Mouse (Mus musculus): ENCODE data around the gene Krt25. TPM values are rescaled to one million over a fixed set of nuclear protein-coding genes. Genes with fewer than 3 reads are reported as not detected.

The Krt25 gene
- polyA plus RNA-seq (2015; fragmentation: Nextera tagmentation; extraction: Ambion mirVana) = not detected in 2 replicates

DNA sequence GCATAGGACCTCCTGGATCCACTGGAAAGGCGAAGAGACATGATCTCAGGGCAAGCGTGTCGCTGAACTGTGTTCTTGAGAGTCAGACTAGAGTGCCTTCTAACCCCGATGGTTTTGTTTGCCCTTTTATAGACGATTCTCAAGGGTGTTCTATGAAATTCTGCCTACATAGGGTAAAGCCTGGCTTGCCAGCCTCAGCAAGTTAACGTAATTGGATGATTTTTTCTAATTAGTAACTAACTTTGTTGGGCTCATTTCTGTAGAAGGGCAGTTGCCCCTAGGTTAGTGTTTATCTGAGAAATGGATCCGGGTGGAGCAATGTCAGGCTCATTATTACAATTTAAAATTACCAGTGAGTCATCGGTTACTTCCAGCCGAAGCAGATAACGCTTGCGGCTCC lies at the start of gene Krt25:
Krt25 (minus strand) TSS at position 101 of the 400 bp plus-strand sequence.
- Histone ChIP-seq H3K9ac (replicated peaks; ENCODE audit: low read length) (no peak within 1 kb of the TSS), H3K36me3 (ENCODE audit: insufficient read depth, low read length) (no peaks in the 10 kb centered on the region), H3K4me3 (ENCODE audit: low read length) (no peak within 1 kb of the TSS), H3K4me2 (replicated peaks; ENCODE audit: low read depth, low read length) (no peak within 1 kb of the TSS), H3K9me3 (ENCODE audit: low read length) (no peaks in the 10 kb centered on the region), H3K27ac (ENCODE audit: low read length) (no peak within 1 kb of the TSS), H3K27me3 (ENCODE audit: insufficient read depth, low read length) (no peaks in the 10 kb centered on the region), H3K4me1 (ENCODE audit: insufficient read depth, low read length) (no peaks in the 10 kb centered on the region)
- ATAC-seq (ENCODE audit: low FRiP score, low TSS enrichment) = no peak
- WGBS = 92% methylated on average over 11 of the region's 11 CpGs

DNA sequence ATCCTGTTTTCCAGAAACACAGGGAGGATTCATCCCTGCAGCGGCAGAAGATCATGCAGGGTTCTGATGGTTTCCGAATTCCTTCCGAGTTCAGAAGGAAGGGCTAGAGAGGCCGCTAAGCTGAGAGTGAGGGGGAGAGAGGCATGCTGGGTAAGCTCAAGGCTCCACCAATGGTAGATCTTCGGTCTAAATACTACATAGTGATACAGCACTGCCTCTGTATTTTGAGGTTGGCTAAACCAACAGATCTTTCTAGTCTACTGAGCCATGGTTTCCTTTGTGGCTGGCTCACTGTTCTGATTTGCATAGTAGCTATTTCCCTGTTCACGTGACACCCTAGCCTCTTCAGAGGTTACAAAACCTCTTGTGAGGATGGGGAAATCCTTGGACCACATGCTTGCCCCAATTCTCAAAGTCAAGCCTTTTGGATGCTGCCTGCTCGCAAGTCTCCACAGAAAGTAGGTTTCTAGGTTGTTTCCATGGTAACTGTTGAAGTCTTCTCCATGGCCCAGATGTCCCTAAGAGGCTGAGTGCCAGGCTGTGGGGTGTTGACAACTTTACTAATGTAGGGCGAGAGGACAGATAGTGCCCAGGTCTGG lies 47.2 kb upstream of the Krt25 start:
- no peaks in the 10 kb centered on the region for H3K4me1 ChIP-seq (ENCODE audit: insufficient read depth, low read length)
- WGBS = 89% methylated on average over 8 of the region's 8 CpGs
- no peak overlapping the region for H3K4me3 ChIP-seq (ENCODE audit: low read length)
- H3K27me3 ChIP-seq (ENCODE audit: insufficient read depth, low read length) = no peaks in the 10 kb centered on the region
- no peak for ATAC-seq (ENCODE audit: low FRiP score, low TSS enrichment)
- H3K4me2 ChIP-seq (replicated peaks; ENCODE audit: low read depth, low read length) = no peak overlapping the region
- no peaks in the 10 kb centered on the region for H3K9me3 ChIP-seq (ENCODE audit: low read length)
- H3K27ac ChIP-seq (ENCODE audit: low read length) = no peak overlapping the region
- no peaks in the 10 kb centered on the region for H3K36me3 ChIP-seq (ENCODE audit: insufficient read depth, low read length)
- no peak overlapping the region for H3K9ac ChIP-seq (replicated peaks; ENCODE audit: low read length)

DNA sequence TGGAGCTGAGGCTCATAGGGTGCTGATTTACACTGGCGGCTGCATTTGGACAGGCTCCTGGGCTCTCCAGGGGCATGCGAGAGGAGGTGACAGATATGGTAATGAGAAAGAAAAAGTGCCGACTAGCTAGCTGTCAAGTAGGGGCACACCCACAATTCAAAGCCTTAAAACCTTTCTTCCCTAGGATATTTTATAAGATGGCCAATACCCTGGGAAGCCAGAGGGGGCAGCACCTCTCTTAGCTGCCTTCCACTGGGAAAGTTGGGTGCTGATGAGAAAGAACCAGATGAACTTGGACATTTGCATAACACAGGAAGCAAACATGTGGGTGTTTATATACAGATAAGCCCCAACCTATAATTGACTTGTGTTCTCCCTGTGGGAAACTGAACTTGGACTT lies 46.5 kb upstream of the Krt25 start:
- H3K9me3 ChIP-seq (ENCODE audit: low read length) = no peaks in the 10 kb centered on the region
- H3K4me2 ChIP-seq (replicated peaks; ENCODE audit: low read depth, low read length) = no peak overlapping the region
- no peak for ATAC-seq (ENCODE audit: low FRiP score, low TSS enrichment)
- H3K27me3 ChIP-seq (ENCODE audit: insufficient read depth, low read length) = no peaks in the 10 kb centered on the region
- H3K27ac ChIP-seq (ENCODE audit: low read length) = no peak overlapping the region
- H3K36me3 ChIP-seq (ENCODE audit: insufficient read depth, low read length) = no peaks in the 10 kb centered on the region
- no peaks in the 10 kb centered on the region for H3K4me1 ChIP-seq (ENCODE audit: insufficient read depth, low read length)
- H3K4me3 ChIP-seq (ENCODE audit: low read length) = no peak overlapping the region
- 9% methylated on average over 3 of the region's 3 CpGs for WGBS
- no peak overlapping the region for H3K9ac ChIP-seq (replicated peaks; ENCODE audit: low read length)

DNA sequence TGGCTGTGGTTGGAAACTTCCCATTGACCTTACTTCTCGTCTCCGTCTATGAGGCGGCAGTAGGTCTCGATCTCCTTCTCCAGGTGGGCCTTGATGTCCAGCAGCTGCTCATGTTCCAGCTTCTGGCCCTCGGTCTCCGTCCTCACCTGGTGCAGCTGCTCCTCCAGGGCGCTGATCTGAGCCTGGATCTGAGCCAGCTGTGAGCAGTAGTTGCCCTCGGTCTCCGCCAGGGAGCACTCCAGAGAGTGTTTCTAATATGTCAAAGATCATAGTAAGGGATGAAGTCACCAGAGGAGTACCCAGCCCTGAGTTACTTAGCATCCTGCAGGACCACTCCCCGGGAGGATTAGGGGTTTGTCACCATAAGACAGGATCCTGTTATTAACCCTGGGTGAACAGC lies 44.0 kb upstream of the Krt25 start:
- no peaks in the 10 kb centered on the region for H3K4me1 ChIP-seq (ENCODE audit: insufficient read depth, low read length)
- ATAC-seq (ENCODE audit: low FRiP score, low TSS enrichment) = no peak
- 42% methylated on average over 10 of the region's 10 CpGs for WGBS

DNA sequence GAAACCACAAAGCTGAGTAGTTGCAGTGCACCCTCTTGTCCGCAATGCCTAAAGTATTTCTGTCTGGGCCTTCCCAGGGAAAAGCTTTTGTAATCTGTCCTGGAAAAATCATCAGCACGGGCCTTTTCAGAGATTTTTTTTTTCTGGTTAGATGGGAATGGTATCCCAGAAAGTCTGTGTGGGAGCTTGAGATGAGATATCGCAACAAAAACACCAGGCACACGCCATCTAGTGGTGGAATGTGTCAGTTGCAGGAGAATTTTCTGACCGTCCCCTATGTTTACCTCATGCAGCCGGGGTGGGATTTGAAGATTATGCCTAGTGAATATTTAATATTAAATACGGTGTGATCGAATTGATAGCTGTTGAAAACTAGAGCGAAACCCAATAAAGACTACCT lies 41.7 kb upstream of the Krt25 start:
- no peak overlapping the region for H3K4me2 ChIP-seq (replicated peaks; ENCODE audit: low read depth, low read length)
- no peak for ATAC-seq (ENCODE audit: low FRiP score, low TSS enrichment)
- H3K9ac ChIP-seq (replicated peaks; ENCODE audit: low read length) = no peak overlapping the region
- H3K4me1 ChIP-seq (ENCODE audit: insufficient read depth, low read length) = no peaks in the 10 kb centered on the region
- H3K27me3 ChIP-seq (ENCODE audit: insufficient read depth, low read length) = no peaks in the 10 kb centered on the region
- no peak overlapping the region for H3K4me3 ChIP-seq (ENCODE audit: low read length)
- no peaks in the 10 kb centered on the region for H3K36me3 ChIP-seq (ENCODE audit: insufficient read depth, low read length)
- H3K27ac ChIP-seq (ENCODE audit: low read length) = no peak overlapping the region
- WGBS = 23% methylated on average over 9 of the region's 9 CpGs
- H3K9me3 ChIP-seq (ENCODE audit: low read length) = no peaks in the 10 kb centered on the region

More for the DNA sequence above, 44.0 kb upstream of the Krt25 start:
- Histone ChIP-seq H3K4me2 (replicated peaks; ENCODE audit: low read depth, low read length) (no peak overlapping the region), H3K27me3 (ENCODE audit: insufficient read depth, low read length) (no peaks in the 10 kb centered on the region), H3K27ac (ENCODE audit: low read length) (no peak overlapping the region), H3K4me3 (ENCODE audit: low read length) (no peak overlapping the region), H3K9ac (replicated peaks; ENCODE audit: low read length) (no peak overlapping the region), H3K9me3 (ENCODE audit: low read length) (no peaks in the 10 kb centered on the region), H3K36me3 (ENCODE audit: insufficient read depth, low read length) (no peaks in the 10 kb centered on the region)

DNA sequence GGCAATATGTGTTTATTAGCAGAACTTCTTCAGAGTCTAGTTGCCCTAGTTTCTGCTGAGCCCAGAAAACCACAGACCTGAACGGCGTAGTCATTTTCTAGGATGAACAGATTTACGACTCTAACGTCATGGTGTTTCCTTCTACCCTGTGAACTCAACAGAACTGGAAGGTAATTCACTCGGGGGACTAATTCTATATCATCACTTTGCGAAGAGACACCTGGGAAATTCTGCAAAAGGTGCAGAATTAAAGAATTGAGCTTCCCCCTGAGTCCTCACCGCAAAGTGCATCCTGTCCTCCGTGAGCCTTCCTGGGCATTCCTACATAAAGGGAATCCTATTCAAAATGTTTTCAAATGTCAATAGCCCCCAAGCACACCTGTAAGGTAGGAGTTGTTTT lies 38.7 kb upstream of the Krt25 start:
- no peak overlapping the region for H3K9ac ChIP-seq (replicated peaks; ENCODE audit: low read length)
- H3K4me2 ChIP-seq (replicated peaks; ENCODE audit: low read depth, low read length) = no peak overlapping the region
- H3K9me3 ChIP-seq (ENCODE audit: low read length) = no peaks in the 10 kb centered on the region
- WGBS = 70% methylated on average over 8 of the region's 8 CpGs
- no peak for ATAC-seq (ENCODE audit: low FRiP score, low TSS enrichment)
- H3K36me3 ChIP-seq (ENCODE audit: insufficient read depth, low read length) = no peaks in the 10 kb centered on the region
- no peaks in the 10 kb centered on the region for H3K27me3 ChIP-seq (ENCODE audit: insufficient read depth, low read length)
- H3K27ac ChIP-seq (ENCODE audit: low read length) = no peak overlapping the region
- no peaks in the 10 kb centered on the region for H3K4me1 ChIP-seq (ENCODE audit: insufficient read depth, low read length)
- no peak overlapping the region for H3K4me3 ChIP-seq (ENCODE audit: low read length)

DNA sequence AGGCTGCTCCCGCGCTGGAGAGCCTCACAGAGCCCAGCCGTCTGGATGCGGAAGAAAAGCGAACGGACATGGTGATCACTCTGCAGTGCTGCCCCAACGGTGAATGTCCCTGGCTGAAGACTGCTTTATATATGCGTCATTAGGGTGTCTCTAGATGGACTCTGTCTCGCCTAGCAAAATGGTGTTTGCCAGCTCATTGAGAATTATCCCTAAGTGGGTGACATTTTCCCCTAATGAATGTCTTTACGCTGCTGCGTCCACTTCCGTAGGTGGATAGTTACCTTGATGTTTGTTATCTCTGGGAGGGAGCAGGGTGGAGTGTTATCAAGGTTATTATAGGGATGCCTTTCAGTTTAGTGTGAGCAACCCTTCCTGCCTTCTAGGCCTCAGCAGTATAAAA lies 28.3 kb upstream of the Krt25 start, which contains the start of gene Krt27:
Krt27 (minus strand) TSS at position 101 of the 400 bp plus-strand sequence.
- no peaks in the 10 kb centered on the region for H3K36me3 ChIP-seq (ENCODE audit: insufficient read depth, low read length)
- ATAC-seq (ENCODE audit: low FRiP score, low TSS enrichment) = no peak
- WGBS = 77% methylated on average over 12 of the region's 12 CpGs

DNA sequence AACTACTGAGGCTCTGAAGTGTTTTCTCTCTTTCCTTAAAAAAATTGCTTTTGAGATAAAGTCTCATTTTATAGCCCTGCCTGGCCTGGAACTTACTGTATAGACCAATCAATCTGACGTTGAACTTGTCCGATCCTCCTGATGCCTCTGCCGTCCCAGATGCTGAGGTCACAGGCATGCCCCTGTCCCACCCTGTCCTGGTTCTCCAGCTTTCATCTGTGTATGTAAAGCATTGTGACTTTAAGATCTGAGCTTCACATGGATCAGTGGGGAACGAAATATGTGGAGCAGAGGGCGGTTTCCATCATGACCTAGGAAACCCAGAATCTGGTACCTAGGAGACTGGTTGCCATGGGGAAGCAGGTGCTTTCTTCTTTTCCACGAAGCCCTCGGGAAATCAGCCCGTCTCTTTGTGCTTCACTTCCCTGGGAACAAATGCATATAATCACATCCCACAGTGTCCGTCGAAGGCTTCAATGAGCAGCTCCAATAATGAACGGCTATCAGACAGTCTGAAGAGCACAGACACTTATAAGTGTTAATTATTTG lies 16.6 kb upstream of the Krt25 start:
- ATAC-seq (ENCODE audit: low FRiP score, low TSS enrichment) = no peak
- H3K4me3 ChIP-seq (ENCODE audit: low read length) = no peak overlapping the region
- H3K4me2 ChIP-seq (replicated peaks; ENCODE audit: low read depth, low read length) = no peak overlapping the region
- H3K27me3 ChIP-seq (ENCODE audit: insufficient read depth, low read length) = no peaks in the 10 kb centered on the region
- H3K9me3 ChIP-seq (ENCODE audit: low read length) = no peaks in the 10 kb centered on the region
- no peak overlapping the region for H3K9ac ChIP-seq (replicated peaks; ENCODE audit: low read length)
- 70% methylated on average over 11 of the region's 11 CpGs for WGBS
- no peaks in the 10 kb centered on the region for H3K4me1 ChIP-seq (ENCODE audit: insufficient read depth, low read length)
- no peaks in the 10 kb centered on the region for H3K36me3 ChIP-seq (ENCODE audit: insufficient read depth, low read length)
- H3K27ac ChIP-seq (ENCODE audit: low read length) = no peak overlapping the region

More for the DNA sequence above, 28.3 kb upstream of the Krt25 start, which contains the start of gene Krt27:
- H3K4me3 ChIP-seq (ENCODE audit: low read length) = no peak within 1 kb of the TSS
- no peak within 1 kb of the TSS for H3K4me2 ChIP-seq (replicated peaks; ENCODE audit: low read depth, low read length)
- no peaks in the 10 kb centered on the region for H3K4me1 ChIP-seq (ENCODE audit: insufficient read depth, low read length)
- no peaks in the 10 kb centered on the region for H3K27me3 ChIP-seq (ENCODE audit: insufficient read depth, low read length)
- H3K27ac ChIP-seq (ENCODE audit: low read length) = no peak within 1 kb of the TSS
- no peak within 1 kb of the TSS for H3K9ac ChIP-seq (replicated peaks; ENCODE audit: low read length)
- H3K9me3 ChIP-seq (ENCODE audit: low read length) = no peaks in the 10 kb centered on the region

DNA sequence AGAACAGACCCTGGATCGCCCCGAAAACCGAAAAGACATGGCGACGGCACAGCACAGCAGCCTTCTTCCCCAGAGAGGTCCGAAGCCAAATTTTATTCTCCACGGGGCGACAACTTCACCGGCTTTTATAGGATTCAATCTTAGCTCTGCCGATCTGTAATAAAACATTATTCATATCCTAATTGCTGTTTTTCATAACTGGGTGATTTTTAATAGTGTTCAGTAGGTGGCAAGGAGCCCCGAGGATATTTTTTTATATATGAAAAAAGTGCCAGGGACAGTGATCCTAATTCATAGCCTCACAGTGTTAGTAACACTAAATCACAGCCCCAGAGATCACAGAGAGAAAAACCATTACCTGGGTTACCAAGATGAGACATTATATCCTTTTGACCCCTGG lies 15.1 kb upstream of the Krt25 start, which contains the start of gene Krt26:
Krt26 (minus strand) TSS at position 101 of the 400 bp plus-strand sequence.
- Histone ChIP-seq H3K36me3 (ENCODE audit: insufficient read depth, low read length) (no peaks in the 10 kb centered on the region), H3K4me3 (ENCODE audit: low read length) (no peak within 1 kb of the TSS), H3K27me3 (ENCODE audit: insufficient read depth, low read length) (no peaks in the 10 kb centered on the region), H3K4me2 (replicated peaks; ENCODE audit: low read depth, low read length) (no peak within 1 kb of the TSS), H3K9ac (replicated peaks; ENCODE audit: low read length) (no peak within 1 kb of the TSS), H3K27ac (ENCODE audit: low read length) (no peak within 1 kb of the TSS), H3K4me1 (ENCODE audit: insufficient read depth, low read length) (no peaks in the 10 kb centered on the region), H3K9me3 (ENCODE audit: low read length) (no peaks in the 10 kb centered on the region)
- 93% methylated on average over 11 of the region's 11 CpGs for WGBS
- no peak for ATAC-seq (ENCODE audit: low FRiP score, low TSS enrichment)

DNA sequence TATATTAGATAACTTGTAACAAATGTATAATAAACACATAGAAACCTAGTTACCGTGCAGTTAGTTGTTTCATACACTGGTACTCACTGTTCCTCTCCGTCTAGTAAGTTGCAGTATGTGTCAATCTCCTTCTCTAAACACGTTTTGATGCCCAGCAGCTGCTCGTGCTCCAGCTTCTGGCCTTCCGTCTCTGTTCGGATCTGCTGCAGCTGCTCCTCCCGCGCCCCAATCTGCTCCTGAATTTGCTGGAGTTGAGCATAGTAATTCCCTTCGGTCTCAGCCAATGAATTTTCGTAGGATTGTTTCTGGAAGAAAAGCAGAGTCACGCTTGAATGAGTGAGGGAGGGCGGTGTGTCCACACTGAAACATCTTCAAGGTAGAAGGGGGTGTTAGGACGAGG lies 10.7 kb upstream of the Krt25 start:
- no peaks in the 10 kb centered on the region for H3K27me3 ChIP-seq (ENCODE audit: insufficient read depth, low read length)
- no peak overlapping the region for H3K4me3 ChIP-seq (ENCODE audit: low read length)
- H3K27ac ChIP-seq (ENCODE audit: low read length) = no peak overlapping the region
- H3K9me3 ChIP-seq (ENCODE audit: low read length) = no peaks in the 10 kb centered on the region
- no peaks in the 10 kb centered on the region for H3K36me3 ChIP-seq (ENCODE audit: insufficient read depth, low read length)
- ATAC-seq (ENCODE audit: low FRiP score, low TSS enrichment) = no peak
- 38% methylated on average over 13 of the region's 13 CpGs for WGBS
- no peak overlapping the region for H3K9ac ChIP-seq (replicated peaks; ENCODE audit: low read length)
- H3K4me1 ChIP-seq (ENCODE audit: insufficient read depth, low read length) = no peaks in the 10 kb centered on the region
- H3K4me2 ChIP-seq (replicated peaks; ENCODE audit: low read depth, low read length) = no peak overlapping the region

All from kidney, embryonic 16.5 days (tissue).